Mouse (Mus musculus) fat pad, adult 2 months (tissue): ENCODE results near the gene Lpin2.

Experiments used
- DNase-seq: peaks from one replicate; pipeline ENCODE4 v3.0.0-alpha.2; 2011; ENCODE audit warnings: low read depth, low spot score; ENCODE audit errors: extremely low read depth

The Lpin2 gene

GRCm38 (mm10) chr17:71169639-71170038 is 12.7 kb upstream of the Lpin2 start:
- no peak for DNase-seq

GRCm38 (mm10) chr17:71171161-71171560 is 11.2 kb upstream of the Lpin2 start:
- no peak for DNase-seq

DNA sequence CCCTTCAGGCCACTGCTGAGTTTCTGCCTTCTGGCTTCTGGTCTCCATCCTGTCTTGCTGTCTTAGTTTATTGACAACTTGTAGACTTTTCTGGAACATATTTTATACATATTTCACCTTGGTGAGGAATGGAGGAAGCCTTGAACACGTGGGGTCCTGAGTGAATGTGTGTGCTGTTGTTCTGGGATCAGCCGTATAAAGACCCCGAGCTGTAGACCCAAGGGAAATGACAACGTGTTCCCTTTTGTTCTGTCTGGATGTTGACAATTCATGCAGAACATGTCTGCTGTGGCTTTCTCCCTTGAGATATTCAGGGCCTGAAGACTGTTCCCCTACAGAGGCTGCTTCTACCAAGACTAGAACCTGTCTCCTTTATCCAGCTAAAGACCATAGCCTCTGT is 5.0 kb upstream of the Lpin2 start:
- no peak for DNase-seq

- no peak for DNase-seq
Observed at GRCm38 (mm10) chr17:71177949-71178348, 4.4 kb upstream of the Lpin2 start.

DNA sequence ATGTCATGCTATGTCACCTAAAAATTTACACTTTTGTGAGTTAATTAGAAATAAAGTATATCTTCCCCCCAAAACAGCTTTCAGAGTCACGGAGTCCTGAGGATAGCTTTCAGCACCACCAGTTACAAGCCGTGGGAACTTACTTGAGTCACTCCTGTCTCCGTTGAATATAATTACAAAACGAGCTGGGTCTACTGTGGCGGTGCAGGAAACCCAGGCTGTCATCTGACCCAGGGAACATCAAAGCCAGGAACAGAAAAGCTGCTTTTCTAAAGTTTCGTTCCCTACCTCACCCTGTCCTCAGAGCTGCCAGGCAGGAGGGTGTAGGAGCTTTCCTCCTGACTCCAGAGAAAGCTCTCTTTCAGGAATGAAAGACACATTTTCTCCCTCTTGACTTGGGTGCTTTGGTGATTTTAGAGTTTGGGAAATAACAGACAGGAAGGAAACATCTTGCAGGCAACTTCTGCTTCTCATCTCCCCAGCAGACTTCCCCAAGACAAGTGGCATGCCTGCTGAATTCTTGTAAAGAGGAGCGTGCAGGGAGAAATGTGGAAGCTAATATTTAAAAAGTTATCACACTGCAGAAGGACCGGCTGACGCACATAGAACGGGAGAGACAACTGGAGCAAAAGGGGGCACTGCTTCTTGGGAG is 3.7 kb upstream of the Lpin2 start:
- DNase-seq = no peak

DNA sequence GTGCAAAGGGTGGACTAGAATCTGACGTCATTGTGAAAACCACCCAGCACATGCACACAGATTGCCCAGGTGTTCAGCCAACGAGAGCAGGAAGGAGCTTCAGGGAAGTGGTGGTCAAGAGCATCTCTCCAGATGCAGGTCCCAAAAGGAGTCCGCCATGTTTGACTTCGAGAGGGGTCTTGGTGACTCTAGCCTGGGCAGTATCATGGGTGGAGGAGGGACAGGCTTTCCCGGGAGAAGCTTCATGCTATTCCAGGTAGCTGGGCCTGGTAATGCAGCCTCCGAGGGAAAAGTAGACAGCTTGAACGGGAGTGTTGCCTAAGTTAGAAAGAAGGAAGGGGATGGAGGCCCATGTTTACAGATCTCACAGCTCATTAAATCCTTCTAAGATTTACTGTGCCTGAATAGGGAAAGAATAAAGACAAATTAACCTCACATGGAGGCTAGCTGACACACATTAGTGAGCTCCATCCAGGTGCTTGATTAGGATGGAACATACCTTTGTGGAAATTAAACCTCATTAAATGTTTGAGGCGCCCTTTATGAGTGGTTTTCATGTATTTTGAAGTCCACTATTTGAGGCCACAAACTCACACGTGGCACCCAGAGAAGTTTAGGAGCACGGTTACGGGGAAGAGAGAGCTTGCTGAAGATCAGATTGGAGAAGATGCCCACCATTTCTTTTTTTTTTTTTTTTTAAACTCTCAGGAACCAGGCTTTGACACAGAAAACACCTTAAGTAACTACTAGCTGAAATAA is 2.6 kb upstream of the Lpin2 start:
- no peak for DNase-seq

GRCm38 (mm10) chr17:71180601-71181000 is 1.8 kb upstream of the Lpin2 start:
- no peak for DNase-seq

- DNase-seq = no peak
Observed at GRCm38 (mm10) chr17:71182871-71183656, 704 bp downstream of the Lpin2 start.

DNA sequence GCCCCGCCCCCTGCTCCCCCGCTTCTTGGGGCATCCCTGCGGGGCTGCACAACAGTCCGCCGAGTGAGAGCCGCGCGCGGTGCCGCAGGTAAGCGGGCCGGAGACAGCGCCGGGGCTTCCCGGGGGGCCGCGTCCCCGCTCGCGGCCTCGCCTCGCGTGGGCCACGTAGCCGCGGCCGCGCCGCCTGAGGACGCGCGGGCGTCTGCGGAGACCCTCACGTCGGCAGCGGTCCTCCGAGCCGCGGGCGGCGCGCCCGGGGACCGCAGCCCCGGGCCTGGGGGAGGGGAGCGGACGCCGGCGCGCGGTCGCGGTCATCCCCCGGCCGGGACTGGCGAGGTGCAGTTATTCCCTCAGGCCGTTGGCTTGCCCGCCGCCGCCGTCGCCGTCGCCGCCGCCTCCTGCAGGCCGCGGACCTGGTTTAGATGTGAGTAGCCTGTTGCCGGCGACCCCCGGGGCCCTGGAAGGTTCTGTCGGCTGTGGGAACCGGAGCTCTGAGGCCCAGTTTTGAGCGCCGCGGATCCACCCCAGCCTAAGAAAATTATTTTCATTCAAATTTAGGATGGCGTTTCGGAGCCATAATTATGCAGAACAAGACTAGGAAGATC is 1.4 kb downstream of the Lpin2 start:
- no peak for DNase-seq

GRCm38 (mm10) chr17:71184356-71185111 is 2.2 kb downstream of the Lpin2 start:
- no peak for DNase-seq

- DNase-seq = no peak
Observed at GRCm38 (mm10) chr17:71185368-71185767, 3.0 kb downstream of the Lpin2 start.

- no peak for DNase-seq
Observed at GRCm38 (mm10) chr17:71190589-71190988, 8.2 kb downstream of the Lpin2 start.

GRCm38 (mm10) chr17:71191063-71191462 is 8.7 kb downstream of the Lpin2 start:
- DNase-seq = no peak

GRCm38 (mm10) chr17:71191651-71192419 is 9.5 kb downstream of the Lpin2 start:
- no peak for DNase-seq

GRCm38 (mm10) chr17:71193019-71193418 is 10.7 kb downstream of the Lpin2 start:
- no peak for DNase-seq

- no peak for DNase-seq
Observed at GRCm38 (mm10) chr17:71193485-71193884, 11.1 kb downstream of the Lpin2 start.

- DNase-seq = no peak
Observed at GRCm38 (mm10) chr17:71194906-71195632, 12.7 kb downstream of the Lpin2 start.

DNA sequence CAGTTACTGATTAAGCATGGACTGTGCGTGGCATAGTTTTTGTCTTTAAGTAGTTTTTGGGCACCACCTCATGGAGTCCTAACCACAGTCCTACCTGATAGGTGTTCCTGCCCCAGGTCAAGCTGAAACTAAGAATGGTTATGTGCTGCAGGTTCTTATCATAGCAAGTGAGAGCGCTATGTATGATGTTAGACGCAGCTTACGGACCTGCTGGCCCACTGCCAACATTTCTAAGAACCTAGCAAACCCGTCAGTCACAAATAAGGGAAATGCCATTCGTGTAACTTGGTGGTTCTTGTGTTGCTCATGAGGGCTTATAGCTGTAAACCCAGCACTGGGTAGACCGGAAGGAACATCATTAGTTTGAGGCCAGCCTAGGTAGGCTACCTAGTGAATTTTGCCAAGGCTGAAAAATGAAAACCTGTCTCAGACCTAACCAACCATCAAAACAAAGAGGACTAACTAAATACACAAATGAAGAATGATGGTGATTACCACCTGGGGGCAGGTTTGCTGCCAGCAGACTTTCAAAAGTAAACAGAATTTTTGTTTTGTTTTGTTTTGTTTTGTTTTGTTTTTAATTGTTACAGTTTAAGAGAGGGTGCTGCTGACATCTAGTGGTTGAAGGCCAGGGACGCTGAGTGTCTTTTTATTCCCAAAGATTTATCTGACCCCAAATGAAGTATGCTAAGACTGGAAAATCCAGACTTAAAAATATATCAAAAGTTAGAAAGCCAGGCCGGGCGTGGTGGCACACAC is 13.5 kb downstream of the Lpin2 start:
- no peak for DNase-seq

- no peak for DNase-seq
Observed at GRCm38 (mm10) chr17:71196415-71196814, 14.1 kb downstream of the Lpin2 start.
